Mouse (Mus musculus) megakaryocyte, embryonic 14.5 days (primary cell): Measurements from ENCODE around the gene Gm3250.
"Not testable (repeated sequence)": the region's sequence is repeated elsewhere in the genome, so short reads cannot be mapped to it uniquely, and the experiment has no call there.

Source experiments
- FLI1 ChIP-seq: IDR thresholded peaks from 2 replicates; pipeline ENCODE4 v1.6.1; 2012; ENCODE audit warnings: low read length, inconsistent platforms, mixed read lengths
- GATA1 ChIP-seq: IDR thresholded peaks from 3 replicates; pipeline ENCODE4 v1.6.1; 2012; ENCODE audit warnings: mixed read lengths, low read length, inconsistent platforms, borderline replicate concordance

DNA sequence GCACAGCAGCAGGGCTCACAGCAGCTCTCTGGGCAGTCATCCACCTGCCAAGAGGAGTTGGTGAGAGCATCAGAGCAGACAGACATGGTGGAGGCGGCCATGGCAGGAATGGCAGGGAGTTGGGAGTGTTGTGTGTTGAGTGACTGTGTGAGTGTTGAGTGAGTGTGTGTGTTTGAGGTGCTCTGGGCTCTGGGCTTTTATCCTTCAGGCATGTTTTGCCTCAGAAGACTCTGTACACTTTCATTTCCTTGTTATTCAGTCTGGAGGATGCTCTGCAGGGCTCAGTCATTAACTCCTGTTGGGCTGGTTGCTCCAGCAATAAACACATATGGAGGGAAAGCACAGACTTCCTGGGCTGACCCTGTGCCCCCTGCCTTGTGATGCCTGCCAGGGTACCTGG lies 11.1 kb downstream of the Gm3250 start, which contains the start of gene Gm3238:
- TF ChIP-seq GATA1, FLI1: not testable (repeated sequence)
